Mouse (Mus musculus) thymus, adult 2 months (tissue): ENCODE data around the gene Cpm. TPM values are rescaled to one million over a fixed set of nuclear protein-coding genes. Genes with fewer than 3 reads are reported as not detected.

Experiments used
- DNase-seq: peaks from one replicate; pipeline ENCODE4 v3.0.0; 2021
- H3K27ac ChIP-seq: fragments of 200-500 bp; 2 replicates; pipeline ENCODE4 v1.5.1; 2012; ENCODE audit warnings: low read length, control low read depth; ENCODE audit not compliant: control insufficient read depth, insufficient read depth
- H3K27me3 ChIP-seq: fragments of 200-500 bp; 2 replicates; pipeline ENCODE4 v1.6.1; 2012; ENCODE audit warnings: mild to moderate bottlenecking, low read length, moderate library complexity, mixed read lengths; ENCODE audit not compliant: control insufficient read depth, insufficient read depth
- H3K36me3 ChIP-seq: fragments of 200-500 bp; 2 replicates; pipeline ENCODE4 v1.6.1; 2012; ENCODE audit warnings: mild to moderate bottlenecking, low read length, moderate library complexity; ENCODE audit not compliant: control insufficient read depth, insufficient read depth
- H3K4me1 ChIP-seq: fragments of 200-500 bp; replicated peaks from 2 replicates; pipeline ENCODE4 v1.6.1; 2012; ENCODE audit warnings: low read length; ENCODE audit not compliant: control insufficient read depth, insufficient read depth
- H3K4me3 ChIP-seq: fragments of 200-500 bp; 2 replicates; pipeline ENCODE4 v1.5.1; 2012; ENCODE audit warnings: mild to moderate bottlenecking, low read length, control low read depth, moderate library complexity; ENCODE audit not compliant: control insufficient read depth, insufficient read depth
- CTCF ChIP-seq: fragments of 200-500 bp; IDR thresholded peaks from 2 replicates; pipeline ENCODE4 v1.5.1; 2012; ENCODE audit warnings: mild to moderate bottlenecking, control low read depth, low read length, moderate library complexity, borderline replicate concordance; ENCODE audit not compliant: control insufficient read depth, poor library complexity, insufficient read depth; ENCODE audit errors: extremely low read depth
- POLR2A ChIP-seq: fragments of 200-500 bp; IDR thresholded peaks from 2 replicates; pipeline ENCODE4 v1.6.1; 2012; ENCODE audit warnings: mild to moderate bottlenecking, low read length, control low read depth, moderate library complexity; ENCODE audit not compliant: control insufficient read depth, poor library complexity, insufficient read depth; ENCODE audit errors: extremely low read depth
- WGBS: fragments of 180-500 bp; shearing (Covaris S2); methylation state at CpG from one replicate; pipeline ENCODE4 v1.1.7; 2018; 5-methylcytosine and 5-hydroxymethylcytosine counted together
- polyA plus RNA-seq: library from polyadenylated mRNA; depleted of rRNA; stranded (reverse); fragments of >200 nt; gene quantifications from 2 replicates; pipeline ENCODE4 v1.2.3, GENCODE M21; 2012

Gene Cpm
- polyA plus RNA-seq, 1 experiment = 3.2 TPM

DNA sequence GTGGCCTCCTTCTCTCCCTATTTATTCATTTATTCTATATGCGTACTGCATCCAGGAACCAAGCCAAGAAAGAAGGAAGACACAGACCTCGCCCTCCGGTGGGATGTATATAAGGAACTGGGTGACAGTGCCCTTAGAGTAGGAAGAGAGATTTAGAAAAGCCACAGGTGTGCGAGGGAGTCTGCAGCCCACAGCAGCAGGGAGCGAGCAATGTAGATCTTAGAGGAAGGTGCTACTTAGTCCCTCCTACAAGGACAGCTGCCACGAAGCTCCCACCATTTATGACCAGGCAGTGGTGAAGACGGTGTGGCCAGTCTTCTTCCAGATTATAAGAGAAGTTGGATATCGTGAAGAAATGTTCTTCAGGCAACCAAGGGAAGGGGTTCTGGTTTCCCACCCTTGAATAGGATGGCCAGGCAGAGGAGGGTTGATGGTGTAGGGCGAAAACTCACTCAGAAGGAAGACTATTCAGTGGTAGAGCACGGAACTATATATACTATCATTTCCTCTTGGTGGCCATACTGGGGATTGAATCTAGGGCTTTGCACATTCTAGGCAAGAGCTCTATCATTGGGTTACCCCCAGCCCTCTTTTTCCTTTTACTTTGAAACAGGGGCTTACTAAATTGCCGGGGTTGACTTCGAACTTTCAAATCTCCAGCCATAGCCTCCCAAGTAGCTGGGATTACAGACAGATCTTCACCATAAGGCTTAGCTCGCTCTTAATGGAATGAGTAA lies 42.8 kb downstream of the Cpm start:
- no peak overlapping the region for H3K4me3 ChIP-seq
- DNase-seq = no peak

DNA sequence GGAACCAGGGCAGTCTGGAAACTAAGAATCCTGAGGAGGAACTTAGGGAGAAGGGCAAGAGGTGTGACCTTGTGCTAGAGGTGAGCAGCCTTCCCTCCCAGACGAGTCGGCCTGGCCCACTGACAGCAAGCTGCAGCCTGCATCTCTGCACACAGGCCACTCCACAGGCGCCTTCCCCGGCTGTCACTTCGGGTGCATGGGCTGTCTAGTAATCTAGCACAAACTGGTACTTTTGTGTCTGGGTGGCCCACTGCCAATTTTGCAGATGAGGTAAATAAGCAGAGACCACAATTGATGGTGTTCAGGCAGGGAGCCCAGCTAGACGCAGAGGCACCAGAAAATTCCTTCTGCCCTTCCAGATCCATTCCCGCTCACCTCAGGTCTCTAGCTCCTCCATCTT lies 43.4 kb downstream of the Cpm start:
- Histone ChIP-seq H3K27ac (no peak overlapping the region), H3K4me1 (peaks cover 11% of the 10 kb centered on the region), H3K4me3 (no peak overlapping the region), H3K27me3 (no peaks in the 10 kb centered on the region; the same call in 1 of the 2 replicates), H3K36me3 (no peaks in the 10 kb centered on the region)
- WGBS = 91% methylated on average over 7 of the region's 7 CpGs
- no peak for DNase-seq
- no peak for TF ChIP-seq CTCF
- TF ChIP-seq POLR2A = no peak

More for the DNA sequence above, 42.8 kb downstream of the Cpm start:
- Histone ChIP-seq H3K36me3 (no peaks in the 10 kb centered on the region), H3K4me1 (peaks cover 11% of the 10 kb centered on the region), H3K27me3 (no peaks in the 10 kb centered on the region; the same call in 1 of the 2 replicates), H3K27ac (no peak overlapping the region)
- TF ChIP-seq POLR2A = no peak
- no peak for TF ChIP-seq CTCF
- WGBS = 94% methylated on average over 13 of the region's 13 CpGs

DNA sequence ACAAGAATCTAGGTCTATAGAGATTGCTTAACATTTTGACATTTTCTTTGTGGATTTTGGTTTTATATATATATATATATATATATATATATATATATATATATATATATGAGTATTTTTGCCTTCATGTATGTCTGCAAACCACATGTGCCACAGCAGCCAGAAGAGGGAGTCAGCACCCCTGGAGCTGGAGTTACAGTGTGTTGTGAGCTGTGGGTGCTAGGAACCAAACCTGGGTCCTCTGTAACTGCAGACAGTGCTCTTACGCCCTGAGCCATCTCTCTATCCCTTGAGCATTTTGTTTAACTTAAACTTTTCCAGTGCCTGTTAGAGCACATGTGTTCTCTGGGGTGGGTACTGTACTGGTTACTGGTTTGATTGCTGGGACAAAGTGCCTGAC lies 44.6 kb downstream of the Cpm start:
- DNase-seq = no peak
- no peak overlapping the region for H3K4me3 ChIP-seq
- 100% methylated on average over 1 of the region's 1 CpGs for WGBS
- H3K4me1 ChIP-seq = peaks cover 11% of the 10 kb centered on the region
- H3K27me3 ChIP-seq = no peaks in the 10 kb centered on the region; the same call in 1 of the 2 replicates
- TF ChIP-seq POLR2A (no peak), CTCF (no peak)
- H3K36me3 ChIP-seq = no peaks in the 10 kb centered on the region
- H3K27ac ChIP-seq = no peak overlapping the region

DNA sequence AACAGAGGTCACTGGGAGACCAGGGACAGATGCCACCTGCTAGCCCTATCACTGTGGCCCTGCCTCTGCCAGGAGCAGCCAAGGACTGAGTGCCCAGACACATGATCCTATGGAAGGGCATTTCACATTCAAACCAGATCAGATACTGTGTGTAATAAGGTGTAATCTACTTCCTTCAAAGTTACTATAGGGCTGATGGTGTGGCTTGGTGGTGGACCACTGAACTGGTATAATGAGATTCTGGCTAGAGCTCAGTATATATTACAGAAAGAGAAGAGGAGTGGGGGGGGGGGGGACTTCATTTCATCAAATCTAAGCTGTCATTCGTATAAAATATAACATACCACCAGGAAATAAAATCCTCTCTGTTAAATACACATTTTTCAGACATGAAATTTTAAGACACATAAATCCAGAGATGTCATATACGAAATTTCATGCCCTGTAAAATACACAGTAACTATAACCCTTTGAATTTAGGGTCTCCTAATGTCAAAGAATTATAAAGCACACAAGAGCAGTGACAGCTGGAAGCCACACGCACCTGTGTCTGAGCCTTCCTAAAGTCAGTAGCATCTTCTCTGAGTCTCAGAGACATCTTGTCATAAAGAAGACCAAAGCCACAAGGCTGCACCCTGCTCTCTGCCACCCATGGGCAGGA lies 45.2 kb downstream of the Cpm start:
- 70% methylated on average over 3 of the region's 3 CpGs for WGBS
- no peak for DNase-seq
- H3K27ac ChIP-seq = no peak overlapping the region
- no peaks in the 10 kb centered on the region for H3K36me3 ChIP-seq
- H3K4me1 ChIP-seq = peaks cover 11% of the 10 kb centered on the region
- no peak overlapping the region for H3K4me3 ChIP-seq
- H3K27me3 ChIP-seq = no peaks in the 10 kb centered on the region; the same call in 1 of the 2 replicates
- TF ChIP-seq POLR2A = no peak
- TF ChIP-seq CTCF = no peak

DNA sequence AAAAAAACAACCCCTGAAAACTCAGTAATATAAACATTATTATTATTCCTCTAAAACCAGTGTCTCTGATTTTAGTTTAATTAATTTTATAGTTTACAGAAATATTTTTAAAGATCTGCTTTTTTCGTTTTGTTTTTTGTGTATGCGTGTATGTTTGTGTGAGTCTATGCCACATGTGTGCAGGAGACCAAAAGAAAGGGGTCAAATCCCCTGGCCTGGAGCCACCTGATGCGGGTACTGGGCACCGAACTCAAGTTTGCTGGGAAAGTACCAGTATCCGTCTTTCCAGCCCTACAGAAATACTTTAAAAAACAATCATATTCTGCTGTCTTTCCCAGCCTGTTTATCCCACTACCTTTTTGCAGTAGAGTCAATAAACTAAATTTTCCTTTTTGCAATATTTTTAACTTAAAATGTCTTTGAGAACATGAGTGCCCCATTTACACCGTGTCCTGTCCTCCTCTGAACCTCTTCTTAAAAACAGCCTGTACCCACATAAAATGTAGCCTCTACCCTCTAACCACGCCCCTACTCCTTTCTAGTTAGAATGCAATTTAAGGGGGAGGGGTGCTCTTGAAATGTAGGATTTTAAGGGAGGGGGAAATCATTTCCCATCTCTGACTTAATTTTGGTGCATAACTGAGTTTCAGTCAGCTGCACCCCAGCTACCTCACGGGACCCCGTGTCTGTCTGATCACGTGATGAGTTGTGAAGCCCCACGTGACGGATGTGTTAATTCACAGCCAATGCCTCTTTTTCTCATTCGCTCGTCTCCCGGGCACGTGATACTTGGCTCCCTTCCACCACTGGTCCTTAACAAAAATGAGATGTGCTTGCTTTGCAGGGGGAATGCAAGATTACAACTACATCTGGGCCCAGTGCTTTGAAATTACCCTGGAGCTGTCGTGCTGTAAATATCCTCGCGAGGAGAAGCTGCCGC lies 46.1 kb downstream of the Cpm start:
- peak; percentile 80 for DNase-seq
- peak overlapping the region; percentile 14; the same call in 1 of the 2 replicates for H3K4me3 ChIP-seq
- TF ChIP-seq CTCF = no peak
- no peak for TF ChIP-seq POLR2A
- peaks cover 11% of the 10 kb centered on the region for H3K4me1 ChIP-seq
- WGBS = 32% methylated on average over 20 of the region's 20 CpGs
- H3K27me3 ChIP-seq = no peaks in the 10 kb centered on the region; the same call in 1 of the 2 replicates
- peak overlapping the region; percentile 19 for H3K27ac ChIP-seq
- no peaks in the 10 kb centered on the region for H3K36me3 ChIP-seq
